Mouse (Mus musculus) limb, embryonic 14.5 days (tissue): ENCODE data around the gene Adgrl3. TPM values are rescaled to one million over a fixed set of nuclear protein-coding genes. Genes with fewer than 3 reads are reported as not detected.
A peak's percentile ranks its signal among the peaks of the same experiment; 100 is the strongest.

Experiments
- ATAC-seq: fragments of 200-750 bp; cut with Nextera tagmentation; 2 replicates; pipeline ENCODE4 v1.8.0; 2017; ENCODE audit warnings: low read depth, moderate number of reproducible peaks, moderate TSS enrichment; ENCODE audit not compliant: low FRiP score
- DNase-seq: peaks from one replicate; pipeline ENCODE4 v3.0.0-alpha.2; 2015; ENCODE audit warnings: low spot score
- H3K27ac ChIP-seq: fragments of 300-500 bp; sonication (generic); replicated peaks from 2 replicates; pipeline ENCODE4 v1.5.1; 2014; ENCODE audit warnings: low read depth, mild to moderate bottlenecking, low read length, moderate library complexity, mixed read lengths
- H3K27me3 ChIP-seq: fragments of 300-500 bp; sonication (generic); 2 replicates; pipeline ENCODE4 v1.6.1; 2014; ENCODE audit warnings: low read length, mixed read lengths; ENCODE audit not compliant: control insufficient read depth, insufficient read depth
- H3K36me3 ChIP-seq: fragments of 300-500 bp; sonication (generic); 2 replicates; pipeline ENCODE4 v1.6.1; 2014; ENCODE audit warnings: mild to moderate bottlenecking, low read length, moderate library complexity, mixed read lengths; ENCODE audit not compliant: control insufficient read depth, insufficient read depth
- H3K4me1 ChIP-seq: fragments of 300-500 bp; sonication (generic); 2 replicates; pipeline ENCODE4 v1.6.1; 2014; ENCODE audit warnings: antibody characterized with exemption, low read length, mixed read lengths; ENCODE audit not compliant: control insufficient read depth, insufficient read depth
- H3K4me2 ChIP-seq: fragments of 300-500 bp; sonication (generic); replicated peaks from 2 replicates; pipeline ENCODE4 v1.6.1; 2014; ENCODE audit warnings: low read depth, mild to moderate bottlenecking, low read length, moderate library complexity; ENCODE audit not compliant: severe bottlenecking
- H3K4me3 ChIP-seq: fragments of 300-500 bp; sonication (generic); replicated peaks from 2 replicates; pipeline ENCODE4 v1.5.1; 2014; ENCODE audit warnings: low read length
- H3K9ac ChIP-seq: fragments of 300-500 bp; sonication (generic); 2 replicates; pipeline ENCODE4 v1.6.1; 2014; ENCODE audit warnings: mild to moderate bottlenecking, low read depth, low read length, moderate library complexity; ENCODE audit not compliant: severe bottlenecking
- H3K9me3 ChIP-seq: fragments of 300-500 bp; sonication (generic); 2 replicates; pipeline ENCODE4 v1.6.1; 2016; ENCODE audit warnings: low read length; ENCODE audit not compliant: control insufficient read depth
- POLR2A ChIP-seq: fragments of 200-500 bp; IDR thresholded peaks from 2 replicates; pipeline ENCODE4 v1.8.0; 2012; ENCODE audit warnings: inconsistent platforms, mild to moderate bottlenecking, moderate library complexity, borderline replicate concordance; ENCODE audit not compliant: insufficient read depth, insufficient read length; ENCODE audit errors: extremely low read depth
- WGBS: fragments of 180-500 bp; shearing (Covaris S2); extraction: QIAGEN DNeasy Blood & Tissue Kit; methylation state at CpG from one replicate; pipeline ENCODE4 v1.1.7; 2014; 5-methylcytosine and 5-hydroxymethylcytosine counted together
- polyA plus RNA-seq, 2 experiments: library from polyadenylated mRNA; depleted of rRNA in 1 of 2; stranded (reverse) in 1 of 2; unstranded in 1 of 2; fragments of >200 nt; fragmentation: Nextera tagmentation in 1 of 2; extraction: Ambion mirVana in 1 of 2; gene quantifications; 2 replicates each; pipeline versions ENCODE4 v1.2.1 to v1.2.3; 2012 to 2014

Gene Adgrl3
- polyA plus RNA-seq, 2 experiments: 37.6 to 41.1 TPM

- ATAC-seq: no peak
- 87% methylated on average over 8 of the region's 8 CpGs for WGBS
- H3K9ac ChIP-seq: no peak overlapping the region
- no peak overlapping the region for H3K4me2 ChIP-seq
- no peaks in the 10 kb centered on the region for H3K27me3 ChIP-seq
- H3K4me3 ChIP-seq: no peak overlapping the region
- no peaks in the 10 kb centered on the region for H3K4me1 ChIP-seq
- H3K27ac ChIP-seq: no peak overlapping the region
- no peaks in the 10 kb centered on the region for H3K36me3 ChIP-seq
- TF ChIP-seq POLR2A: no peak
- H3K9me3 ChIP-seq: no peaks in the 10 kb centered on the region
- no peak for DNase-seq
Observed at GRCm38 (mm10) chr5:81556008-81556407, 536.1 kb downstream of the Adgrl3 start.

- H3K27me3 ChIP-seq: no peaks in the 10 kb centered on the region
- no peak for DNase-seq
- no peaks in the 10 kb centered on the region for H3K9me3 ChIP-seq
- H3K4me1 ChIP-seq: no peaks in the 10 kb centered on the region
- no peak overlapping the region for H3K27ac ChIP-seq
- no peak for TF ChIP-seq POLR2A
- 0 out of 2 replicates have a peak, but pooled peaks cover 3% of the 10 kb centered on the region for H3K36me3 ChIP-seq
- no peak overlapping the region for H3K4me3 ChIP-seq
- H3K4me2 ChIP-seq: no peak overlapping the region
- H3K9ac ChIP-seq: no peak overlapping the region
- WGBS: 75% methylated on average over 6 of the region's 6 CpGs
- ATAC-seq: no peak
Observed at GRCm38 (mm10) chr5:81558965-81559364, 539.0 kb downstream of the Adgrl3 start.

- H3K27me3 ChIP-seq: no peaks in the 10 kb centered on the region
- H3K9me3 ChIP-seq: no peaks in the 10 kb centered on the region
Observed at GRCm38 (mm10) chr5:81564294-81564693, 544.4 kb downstream of the Adgrl3 start.

GRCm38 (mm10) chr5:81566577-81566976, 546.6 kb downstream of the Adgrl3 start:
- no peak for ATAC-seq
- H3K36me3 ChIP-seq: 0 out of 2 replicates have a peak, but pooled peaks cover 3% of the 10 kb centered on the region
- no peaks in the 10 kb centered on the region for H3K9me3 ChIP-seq
- no peak overlapping the region for H3K9ac ChIP-seq
- H3K27me3 ChIP-seq: no peaks in the 10 kb centered on the region
- H3K4me1 ChIP-seq: 0 out of 2 replicates have a peak, but pooled peaks cover 2% of the 10 kb centered on the region
- no peak for TF ChIP-seq POLR2A
- H3K4me3 ChIP-seq: no peak overlapping the region
- no peak overlapping the region for H3K4me2 ChIP-seq
- H3K27ac ChIP-seq: no peak overlapping the region
- 82% methylated on average over 1 of the region's 1 CpGs for WGBS
- peak; percentile 31 for DNase-seq

More at GRCm38 (mm10) chr5:81564294-81564693, 544.4 kb downstream of the Adgrl3 start:
- Histone ChIP-seq H3K9ac (no peak overlapping the region), H3K4me3 (no peak overlapping the region), H3K4me2 (no peak overlapping the region), H3K27ac (no peak overlapping the region), H3K36me3 (0 out of 2 replicates have a peak, but pooled peaks cover 3% of the 10 kb centered on the region), H3K4me1 (0 out of 2 replicates have a peak, but pooled peaks cover 2% of the 10 kb centered on the region)
- WGBS: 52% methylated on average over 1 of the region's 1 CpGs
- DNase-seq (no peak), ATAC-seq (no peak)
- TF ChIP-seq POLR2A: no peak

GRCm38 (mm10) chr5:81568743-81569142, 548.8 kb downstream of the Adgrl3 start:
- H3K27ac ChIP-seq: no peak overlapping the region
- no peak overlapping the region for H3K4me3 ChIP-seq
- TF ChIP-seq POLR2A: no peak
- H3K4me1 ChIP-seq: 0 out of 2 replicates have a peak, but pooled peaks cover 2% of the 10 kb centered on the region
- no peak overlapping the region for H3K4me2 ChIP-seq
- no peaks in the 10 kb centered on the region for H3K36me3 ChIP-seq
- ATAC-seq (no peak), DNase-seq (no peak)
- no peaks in the 10 kb centered on the region for H3K27me3 ChIP-seq
- H3K9me3 ChIP-seq: no peaks in the 10 kb centered on the region
- no peak overlapping the region for H3K9ac ChIP-seq
- 73% methylated on average over 1 of the region's 1 CpGs for whole genome bisulfite sequencing

GRCm38 (mm10) chr5:81582886-81583285, 562.9 kb downstream of the Adgrl3 start:
- WGBS: 84% methylated on average over 5 of the region's 5 CpGs
- no peak for TF ChIP-seq POLR2A
- Histone ChIP-seq H3K9me3 (no peaks in the 10 kb centered on the region), H3K27me3 (no peaks in the 10 kb centered on the region), H3K36me3 (no peaks in the 10 kb centered on the region), H3K4me3 (no peak overlapping the region), H3K4me2 (no peak overlapping the region), H3K4me1 (no peaks in the 10 kb centered on the region), H3K27ac (no peak overlapping the region), H3K9ac (no peak overlapping the region)
- DNase-seq: no peak
- no peak for ATAC-seq
